Mouse (Mus musculus): ENCODE measurements around the gene Pitpna.

DNA sequence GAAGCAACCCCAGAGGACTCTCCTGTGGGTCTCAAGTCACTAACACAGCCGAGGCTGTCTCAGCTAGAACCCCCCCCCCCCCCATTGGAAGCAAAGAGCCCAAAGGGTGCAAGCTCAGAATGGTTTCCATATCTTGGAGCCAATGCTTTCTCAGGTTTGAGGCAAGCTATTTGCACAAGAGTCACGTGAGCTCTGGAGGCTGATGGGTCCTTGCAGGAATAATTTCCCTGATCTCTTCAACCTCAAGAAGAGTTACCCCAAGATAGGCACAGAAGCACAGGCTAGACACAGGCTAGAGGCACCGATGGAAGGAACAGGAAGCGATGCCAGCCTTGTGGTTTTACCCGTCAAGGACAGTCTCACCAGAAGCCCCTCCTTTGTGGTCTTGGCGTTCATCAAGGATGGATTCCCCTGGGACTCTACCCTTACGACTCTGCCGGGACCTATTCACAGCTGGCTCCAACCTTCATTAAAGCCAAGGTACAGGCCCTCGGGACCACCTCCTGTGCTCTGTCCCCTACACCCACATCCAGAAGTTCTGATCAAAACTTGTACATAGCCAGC lies 12.3 kb upstream of the Pitpna start:
- no peak for TF ChIP-seq CTCF (IDR thresholded peaks at IDR 0.05; ENCODE audit: extremely low read depth, insufficient read depth, low read length)
- TF ChIP-seq POLR2A (IDR thresholded peaks at IDR 0.05; ENCODE audit: extremely low read depth, insufficient read depth, low read length), result no peak

Measured in cortical plate, adult 2 months (tissue).